ENCODE assay signal across 17 mouse cellular contexts in genomic region chr10:17253040-17253439, GRCm38 (mm10).
DNase-seq lines count a peak whose midpoint lies in the region; ATAC-seq lines count a peak whose summit lies in the region.
"Had no signal": no experiment of that assay in that cellular context is flagged by ENCODE, and none has a peak within 500 bp of the region (broad histone marks: within the 10 kb centered on the region; RNA-seq: fewer than 3 reads in every experiment).

No protein-coding gene starts in this region.

- H3K9ac ChIP-seq in embryonic facial prominence, embryonic 14.5 days (ENCODE audit: low read depth, low read length): no peak overlapping the region
- H3K9ac ChIP-seq: embryonic facial prominence, embryonic 12.5 days; forebrain, embryonic 12.5 days; kidney, embryonic 15.5 days; liver, embryonic 14.5 days; midbrain, embryonic 13.5 days; stomach, embryonic 15.5 days had no signal

- H3K27me3 ChIP-seq in embryonic facial prominence, embryonic 14.5 days (replicated peaks; ENCODE audit: control insufficient read depth, insufficient read depth, low read length): no peaks in the 10 kb centered on the region
- H3K27me3 ChIP-seq: embryonic facial prominence, embryonic 12.5 days; forebrain, embryonic 12.5 days; kidney, embryonic 15.5 days; midbrain, embryonic 13.5 days; stomach, embryonic 15.5 days had no signal

- 19% methylated on average over 4 of the region's 4 CpGs for WGBS in embryonic facial prominence, embryonic 14.5 days

- ATAC-seq in embryonic facial prominence, embryonic 14.5 days (ENCODE audit: low read depth): no peak
- ATAC-seq: midbrain, embryonic 13.5 days had no signal

- peaks cover 11% of the 10 kb centered on the region; the same call in 1 of the 2 replicates for H3K4me1 ChIP-seq in embryonic facial prominence, embryonic 14.5 days (ENCODE audit: control insufficient read depth, insufficient read depth, low read length)
- H3K4me1 ChIP-seq: embryonic facial prominence, embryonic 12.5 days; forebrain, embryonic 12.5 days; midbrain, embryonic 13.5 days; stomach, embryonic 15.5 days had no signal

- peak; percentile 23 for DNase-seq in urinary bladder, postnatal 25 days (ENCODE audit: low spot score)
- no peak for DNase-seq in urinary bladder, postnatal 10 days (ENCODE audit: low spot score)
- DNase-seq in cerebellum, adult 11-12 months: peak; percentile 48
- peak; percentile 70 for DNase-seq in embryonic facial prominence, embryonic 14.5 days (ENCODE audit: low spot score)
- no peak for DNase-seq in layer of hippocampus, adult 9-11 months
- no peak for DNase-seq in heart, adult 8-10 months (ENCODE audit: low spot score)
- no peak for DNase-seq in left cerebral cortex, postnatal 4 days
- DNase-seq: adrenal gland, adult 8-10 months; heart, adult 2 months; heart, postnatal 10 days; thymus, postnatal 36 days had no signal

- no peaks in the 10 kb centered on the region for H3K9me3 ChIP-seq in embryonic facial prominence, embryonic 14.5 days (ENCODE audit: control insufficient read depth, low read length)
- H3K9me3 ChIP-seq: embryonic facial prominence, embryonic 12.5 days; forebrain, embryonic 12.5 days; kidney, embryonic 15.5 days; midbrain, embryonic 13.5 days; stomach, embryonic 15.5 days had no signal

- H3K4me2 ChIP-seq in embryonic facial prominence, embryonic 14.5 days (ENCODE audit: low read depth, low read length): no peak overlapping the region
- H3K4me2 ChIP-seq: embryonic facial prominence, embryonic 12.5 days; forebrain, embryonic 12.5 days; kidney, embryonic 15.5 days; midbrain, embryonic 13.5 days; stomach, embryonic 15.5 days had no signal

- no peak overlapping the region for H3K4me3 ChIP-seq in embryonic facial prominence, embryonic 14.5 days (ENCODE audit: low read depth, low read length)
- H3K4me3 ChIP-seq: embryonic facial prominence, embryonic 12.5 days; forebrain, embryonic 12.5 days; heart, adult 2 months; kidney, embryonic 15.5 days; midbrain, embryonic 13.5 days; stomach, embryonic 15.5 days had no signal

- H3K36me3 ChIP-seq in embryonic facial prominence, embryonic 14.5 days (ENCODE audit: control insufficient read depth, insufficient read depth, low read length): no peaks in the 10 kb centered on the region
- H3K36me3 ChIP-seq: embryonic facial prominence, embryonic 12.5 days; forebrain, embryonic 12.5 days; kidney, embryonic 15.5 days; midbrain, embryonic 13.5 days; stomach, embryonic 15.5 days had no signal

- intact Hi-C loops in left cerebral cortex, postnatal 4 days (cut with DNase I): no loop called here

- no peak overlapping the region for H3K27ac ChIP-seq in embryonic facial prominence, embryonic 14.5 days (replicated peaks; ENCODE audit: low read depth, low read length)
- H3K27ac ChIP-seq: embryonic facial prominence, embryonic 12.5 days; forebrain, embryonic 12.5 days; heart, adult 2 months; kidney, embryonic 15.5 days; liver, embryonic 14.5 days; midbrain, embryonic 13.5 days; stomach, embryonic 15.5 days had no signal

Comparison
In these comparisons a context has a peak if more than half of its experiments do, and no peak if none do; other contexts are left out.
1. DNase-seq: peak in urinary bladder, postnatal 25 days (single experiment), cerebellum, adult 11-12 months (single experiment) and embryonic facial prominence, embryonic 14.5 days (single experiment); none in urinary bladder, postnatal 10 days (single experiment), layer of hippocampus, adult 9-11 months (single experiment), heart, adult 8-10 months (single experiment) and left cerebral cortex, postnatal 4 days (single experiment).